Mouse (Mus musculus) liver, postnatal 0 days (tissue): ENCODE measurements around the gene Gpr4. TPM values are rescaled to one million over a fixed set of nuclear protein-coding genes. Genes with fewer than 3 reads are reported as not detected.

Source experiments
- ATAC-seq: fragments of 200-750 bp; cut with Nextera tagmentation; 2 replicates; pipeline ENCODE4 v1.8.0; 2017; ENCODE audit warnings: mild to moderate bottlenecking, moderate library complexity
- DNase-seq: peaks from one replicate; pipeline ENCODE4 v3.0.0-alpha.2; 2016
- H3K27ac ChIP-seq: fragments of 300-500 bp; sonication (generic); 2 replicates; pipeline ENCODE4 v1.5.1; 2014; ENCODE audit warnings: antibody characterized with exemption, moderate library complexity, mild to moderate bottlenecking, low read depth
- H3K27me3 ChIP-seq: fragments of 300-500 bp; sonication (generic); 2 replicates; pipeline ENCODE4 v1.6.1; 2014; ENCODE audit warnings: low read length, control low read depth, mixed read lengths; ENCODE audit not compliant: insufficient read depth
- H3K36me3 ChIP-seq: fragments of 300-500 bp; sonication (generic); replicated peaks from 2 replicates; pipeline ENCODE4 v1.6.1; 2014; ENCODE audit warnings: mild to moderate bottlenecking, control low read depth, low read length, moderate library complexity, mixed read lengths; ENCODE audit not compliant: insufficient read depth
- H3K4me1 ChIP-seq: fragments of 300-500 bp; sonication (generic); 2 replicates; pipeline ENCODE4 v1.6.1; 2014; ENCODE audit warnings: antibody characterized with exemption, mild to moderate bottlenecking, control low read depth; ENCODE audit not compliant: insufficient read depth
- H3K4me2 ChIP-seq: fragments of 300-500 bp; sonication (generic); 2 replicates; pipeline ENCODE4 v1.6.1; 2014; ENCODE audit warnings: low read depth, mild to moderate bottlenecking, low read length, moderate library complexity, mixed read lengths
- H3K4me3 ChIP-seq: fragments of 300-500 bp; sonication (generic); 2 replicates; pipeline ENCODE4 v1.5.1; 2014; ENCODE audit warnings: low read depth, low read length
- H3K9ac ChIP-seq: fragments of 300-500 bp; sonication (generic); replicated peaks from 2 replicates; pipeline ENCODE4 v1.6.1; 2014; ENCODE audit warnings: mild to moderate bottlenecking, moderate library complexity
- H3K9me3 ChIP-seq: fragments of 300-500 bp; sonication (generic); 2 replicates; pipeline ENCODE4 v1.6.1; 2016; ENCODE audit warnings: mild to moderate bottlenecking, control low read depth, low read length, mixed read lengths
- CTCF ChIP-seq: sonication (generic); IDR thresholded peaks from 2 replicates; pipeline ENCODE4 v1.5.1; 2016; ENCODE audit warnings: antibody characterized with exemption, low read depth
- EP300 ChIP-seq: IDR thresholded peaks from 2 replicates; pipeline ENCODE4 v1.6.1; 2016; ENCODE audit warnings: antibody characterized with exemption, low read depth, mild to moderate bottlenecking
- WGBS: fragments of 180-500 bp; shearing (Covaris S2); extraction: QIAGEN DNeasy Blood & Tissue Kit; methylation state at CpG from one replicate; pipeline ENCODE4 v1.1.7; 2014; ENCODE audit not compliant: insufficient replicate concordance; 5-methylcytosine and 5-hydroxymethylcytosine counted together
- polyA plus RNA-seq: library from polyadenylated mRNA; unstranded; fragments of >200 nt; fragmentation: Nextera tagmentation; extraction: Ambion mirVana; gene quantifications from 2 replicates; pipeline ENCODE4 v1.2.1, GENCODE M21; 2015

The Gpr4 gene
- polyA plus RNA-seq, 1 experiment from 2014 or later = 0.74 TPM

DNA sequence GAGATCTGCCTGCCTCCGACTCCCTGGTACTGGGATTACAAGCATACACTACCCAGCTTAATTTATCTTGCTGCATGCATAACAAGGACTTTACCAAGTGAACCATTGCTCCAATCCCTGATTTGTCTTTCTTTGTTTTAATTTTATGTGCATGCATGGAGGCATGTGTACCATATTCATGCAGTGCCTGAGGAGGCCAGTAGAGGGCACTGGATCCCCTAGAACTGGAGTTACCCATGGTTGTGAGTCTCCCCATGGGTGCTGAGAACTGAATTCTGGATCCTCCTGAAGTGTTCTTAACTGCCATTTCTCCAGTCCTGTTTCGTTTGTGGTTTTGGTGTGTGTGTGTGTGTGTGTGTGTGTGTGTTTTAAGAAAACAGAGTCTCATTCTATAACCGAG, 45.3 kb upstream of the Gpr4 start:
- WGBS = 77% methylated on average over 3 of the region's 3 CpGs
- H3K9ac ChIP-seq = no peak overlapping the region

DNA sequence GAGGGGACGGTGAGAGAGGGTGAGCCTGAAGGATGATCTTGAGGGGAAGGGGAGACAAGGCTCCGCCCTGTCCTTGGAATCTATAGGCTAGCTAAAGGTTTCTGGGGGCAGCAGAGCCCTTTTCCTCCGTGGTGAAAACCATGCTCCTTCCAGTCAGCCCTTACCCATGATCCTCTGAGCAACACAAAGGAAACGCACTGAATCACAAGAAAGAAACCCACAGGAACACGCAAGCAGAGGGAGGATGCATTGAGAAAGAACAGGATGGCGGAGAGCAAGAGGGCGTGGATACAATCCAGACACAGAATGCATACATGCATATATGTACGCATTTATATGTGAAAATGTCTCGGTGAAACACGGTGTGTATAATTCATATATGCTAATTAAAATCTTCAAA, 42.8 kb upstream of the Gpr4 start:
- Histone ChIP-seq H3K4me3 (no peak overlapping the region), H3K36me3 (no peaks in the 10 kb centered on the region), H3K9me3 (peaks cover 3% of the 10 kb centered on the region; the same call in 1 of the 2 replicates), H3K4me2 (no peak overlapping the region), H3K27ac (no peak overlapping the region), H3K4me1 (peaks cover 16% of the 10 kb centered on the region), H3K9ac (no peak overlapping the region), H3K27me3 (peaks cover 9% of the 10 kb centered on the region)
- 47% methylated on average over 10 of the region's 10 CpGs for WGBS
- ATAC-seq (no peak), DNase-seq (no peak)
- no peak for TF ChIP-seq EP300
- no peak for TF ChIP-seq CTCF

More for the DNA sequence above, 45.3 kb upstream of the Gpr4 start:
- TF ChIP-seq CTCF (peak; percentile 49), EP300 (no peak)
- Histone ChIP-seq H3K27ac (no peak overlapping the region), H3K36me3 (no peaks in the 10 kb centered on the region), H3K4me2 (no peak overlapping the region), H3K4me3 (no peak overlapping the region), H3K9me3 (peaks cover 3% of the 10 kb centered on the region; the same call in 1 of the 2 replicates), H3K27me3 (peaks cover 16% of the 10 kb centered on the region), H3K4me1 (peaks cover 15% of the 10 kb centered on the region)
- no peak for DNase-seq
- no peak for ATAC-seq

DNA sequence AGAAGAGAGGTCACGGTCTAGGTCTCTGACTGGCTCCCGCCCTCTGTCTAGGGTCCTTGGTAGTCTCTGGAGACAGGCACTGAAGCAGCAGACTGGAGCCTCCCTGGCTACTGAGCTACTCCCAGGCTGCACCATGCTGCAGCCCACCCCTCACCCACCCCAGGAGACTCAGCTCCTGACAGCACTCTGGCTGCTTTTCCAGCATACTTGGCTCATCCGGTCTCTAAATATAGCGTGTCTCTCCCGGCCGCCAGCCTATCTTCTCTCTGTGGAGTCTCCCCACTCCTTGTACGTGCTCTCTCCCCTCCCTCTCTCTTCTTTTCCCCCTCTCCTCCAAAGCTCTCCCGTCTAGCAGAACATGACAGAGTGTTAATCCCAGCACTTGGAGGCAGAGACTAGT, 42.2 kb upstream of the Gpr4 start:
- WGBS = 44% methylated on average over 8 of the region's 8 CpGs
- Histone ChIP-seq H3K9ac (no peak overlapping the region), H3K4me2 (no peak overlapping the region), H3K36me3 (no peaks in the 10 kb centered on the region), H3K4me1 (peaks cover 10% of the 10 kb centered on the region), H3K4me3 (no peak overlapping the region), H3K9me3 (peaks cover 3% of the 10 kb centered on the region; the same call in 1 of the 2 replicates), H3K27ac (no peak overlapping the region), H3K27me3 (peaks cover 3% of the 10 kb centered on the region; the same call in 1 of the 2 replicates)
- ATAC-seq (no peak), DNase-seq (no peak)
- TF ChIP-seq CTCF (no peak), EP300 (no peak)

DNA sequence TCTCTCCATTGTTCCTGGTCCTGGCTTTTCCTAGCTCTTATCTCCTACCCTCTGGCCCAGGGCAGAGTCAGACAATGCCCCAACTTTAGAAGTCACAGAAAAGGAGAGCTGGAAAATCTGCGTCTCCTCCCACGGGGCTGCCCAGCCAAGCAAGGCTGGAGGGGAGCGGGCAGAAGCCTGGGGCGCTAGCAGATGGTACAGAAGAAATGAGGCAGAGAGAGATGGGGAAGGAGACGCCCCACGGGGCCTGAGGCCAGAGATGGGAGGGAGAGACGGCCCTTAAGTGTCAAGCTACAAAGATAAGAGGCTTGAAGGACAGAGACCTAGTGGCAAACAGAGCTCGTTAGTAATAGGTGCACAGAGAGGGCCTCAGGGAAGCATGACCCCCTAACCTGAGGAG, 40.5 kb upstream of the Gpr4 start:
- Histone ChIP-seq H3K36me3 (no peaks in the 10 kb centered on the region), H3K27me3 (peaks cover 18% of the 10 kb centered on the region), H3K9ac (no peak overlapping the region), H3K4me1 (peaks cover 3% of the 10 kb centered on the region; the same call in 1 of the 2 replicates), H3K4me3 (no peak overlapping the region), H3K27ac (no peak overlapping the region), H3K9me3 (peaks cover 3% of the 10 kb centered on the region; the same call in 1 of the 2 replicates), H3K4me2 (no peak overlapping the region)
- DNase-seq = no peak
- no peak for ATAC-seq
- TF ChIP-seq EP300 (no peak), CTCF (no peak)
- 26% methylated on average over 8 of the region's 8 CpGs for WGBS

DNA sequence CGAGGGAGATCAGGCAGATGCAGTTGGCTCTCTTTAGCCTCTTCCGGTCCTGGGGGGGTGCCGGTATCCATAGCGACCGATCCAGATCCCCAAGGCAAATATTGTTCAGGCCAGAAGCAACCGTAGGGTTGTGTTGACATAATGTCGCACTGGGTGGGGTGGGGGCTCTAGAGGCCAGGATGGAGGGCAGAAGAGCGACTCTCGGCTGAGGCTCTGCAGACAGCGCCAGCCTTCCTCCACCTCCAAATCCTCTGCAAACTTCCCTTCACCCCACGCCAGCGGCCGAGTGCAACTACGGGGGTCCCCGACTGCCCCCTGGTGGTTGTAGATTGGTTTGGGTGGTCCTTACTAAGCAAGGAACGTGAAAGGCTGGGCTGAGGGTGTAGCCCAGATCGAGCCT, 39.5 kb upstream of the Gpr4 start:
- no peak overlapping the region for H3K9ac ChIP-seq
- H3K27ac ChIP-seq = no peak overlapping the region
- peaks cover 3% of the 10 kb centered on the region; the same call in 1 of the 2 replicates for H3K4me1 ChIP-seq
- H3K36me3 ChIP-seq = no peaks in the 10 kb centered on the region
- peak; percentile 31; the same call in 1 of the 2 replicates for ATAC-seq
- peak; percentile 83 for DNase-seq
- WGBS = 6% methylated on average over 17 of the region's 17 CpGs
- H3K9me3 ChIP-seq = no peaks in the 10 kb centered on the region
- no peak overlapping the region for H3K4me3 ChIP-seq
- no peak for TF ChIP-seq EP300
- TF ChIP-seq CTCF = peak; percentile 81
- peaks cover 29% of the 10 kb centered on the region for H3K27me3 ChIP-seq
- H3K4me2 ChIP-seq = peak overlapping the region; percentile 44

DNA sequence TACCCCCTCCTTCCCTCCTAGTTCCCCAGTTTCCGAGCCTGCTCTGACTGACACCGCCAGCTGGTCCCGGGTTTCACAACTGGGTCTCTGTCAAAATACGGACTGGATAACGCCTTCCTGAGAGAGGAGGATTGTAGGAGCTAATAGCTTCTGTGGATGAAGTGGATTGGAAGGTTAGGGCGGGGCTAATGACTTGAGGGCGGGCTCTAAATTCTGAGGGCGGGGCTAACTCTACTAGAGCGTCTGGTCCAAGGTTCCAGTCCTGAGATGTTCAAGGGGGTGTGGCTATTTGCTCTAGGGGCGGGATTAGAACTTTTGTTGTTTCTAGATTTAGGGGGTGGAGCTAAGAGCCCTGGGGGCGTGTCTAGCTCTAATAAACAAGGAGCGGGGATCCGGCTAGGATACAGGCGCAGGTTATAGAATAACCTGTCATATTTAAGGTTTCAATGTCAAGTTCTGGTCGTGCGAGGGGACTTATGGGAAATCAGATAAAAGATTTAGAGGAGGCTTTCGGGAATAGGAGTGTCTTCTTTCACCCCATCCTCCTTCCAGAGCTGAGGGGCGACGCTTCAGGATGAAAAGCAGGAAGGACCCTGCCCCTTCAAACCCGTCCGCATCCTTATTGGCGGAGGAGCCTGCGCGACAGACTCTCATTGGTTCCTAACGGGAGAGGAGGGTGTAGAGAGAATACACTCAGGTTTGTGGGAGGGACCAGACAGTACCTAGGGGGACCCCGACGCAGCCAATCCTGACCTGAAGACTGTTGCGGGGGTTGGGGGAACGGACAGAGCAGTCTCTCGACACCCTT, 36.4 kb upstream of the Gpr4 start, which contains the start of gene Eml2:
Eml2 (plus strand) TSS at position 714 of the 808 bp plus-strand sequence.
- H3K27ac ChIP-seq = no peak within 1 kb of the TSS
- H3K9ac ChIP-seq = no peak within 1 kb of the TSS
- H3K4me2 ChIP-seq = no peak within 1 kb of the TSS
- WGBS = 3% methylated on average over 30 of the region's 30 CpGs
- no peaks in the 10 kb centered on the region for H3K9me3 ChIP-seq
- DNase-seq (peak; percentile 49), ATAC-seq (peak; percentile 38; the same call in 1 of the 2 replicates)
- H3K27me3 ChIP-seq = peaks cover 51% of the 10 kb centered on the region
- no peak for TF ChIP-seq EP300
- no peak for TF ChIP-seq CTCF
- H3K36me3 ChIP-seq = no peaks in the 10 kb centered on the region
- H3K4me1 ChIP-seq = peaks cover 18% of the 10 kb centered on the region
- no peak within 1 kb of the TSS for H3K4me3 ChIP-seq
